Comparison of ENCODE assay signal across 14 mouse cellular contexts in the genomic region with DNA sequence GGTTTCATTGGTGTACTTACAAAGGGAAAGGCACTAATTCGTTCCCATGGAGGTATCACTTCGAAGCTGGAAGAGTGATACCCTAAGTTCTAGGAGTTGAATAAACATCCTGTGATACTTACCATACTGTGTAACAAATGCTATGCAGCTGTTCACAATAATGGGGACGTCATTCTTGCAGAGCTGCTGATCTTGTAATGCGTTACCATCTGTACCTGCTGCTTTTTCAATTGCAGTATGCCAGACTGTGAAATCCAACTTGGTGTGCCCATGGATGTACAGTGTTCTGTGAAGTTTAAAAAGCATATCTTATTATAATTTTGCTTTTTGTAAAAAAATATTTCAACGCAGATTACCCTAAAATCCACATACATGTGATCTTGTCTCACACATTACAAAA.
"Had no signal": no experiment of that assay in that cellular context is flagged by ENCODE, and none has a peak within 500 bp of the region (broad histone marks: within the 10 kb centered on the region; RNA-seq: fewer than 3 reads in every experiment).

No protein-coding gene starts in this region.

- H3K4me3 ChIP-seq: limb, embryonic 15.5 days; liver, embryonic 12.5 days had no signal

- ATAC-seq: liver, embryonic 12.5 days; midbrain, embryonic 16.5 days had no signal

- H3K9ac ChIP-seq: limb, embryonic 15.5 days; liver, embryonic 12.5 days; lung, embryonic 14.5 days had no signal

- H3K4me2 ChIP-seq: limb, embryonic 15.5 days; liver, embryonic 12.5 days; lung, embryonic 14.5 days; midbrain, embryonic 11.5 days had no signal

- H3K4me1 ChIP-seq: limb, embryonic 15.5 days; liver, embryonic 12.5 days had no signal

- DNase-seq: kidney, adult 9 months; kidney, postnatal 36 days; layer of hippocampus, adult 9-11 months; layer of hippocampus, postnatal 36 days; lung, embryonic 14.5 days; lung, postnatal 10 days; lung, postnatal 4 days; thymus, adult 18-20 months; thymus, postnatal 14 days had no signal

- H3K9me3 ChIP-seq: limb, embryonic 15.5 days; liver, embryonic 12.5 days had no signal

- H3K27ac ChIP-seq: kidney, postnatal 0 days; limb, embryonic 15.5 days; liver, embryonic 12.5 days had no signal

- H3K36me3 ChIP-seq: limb, embryonic 15.5 days; liver, embryonic 12.5 days had no signal

- H3K27me3 ChIP-seq: limb, embryonic 15.5 days; liver, embryonic 12.5 days had no signal
